Mouse (Mus musculus) hindbrain, postnatal 0 days (tissue): ENCODE measurements around the gene Smim27. TPM values are rescaled to one million over a fixed set of nuclear protein-coding genes. Genes with fewer than 3 reads are reported as not detected.

ENCODE experiments used
- ATAC-seq: fragments of 200-750 bp; cut with Nextera tagmentation; 2 replicates; pipeline ENCODE4 v1.8.0; 2017; ENCODE audit warnings: mild to moderate bottlenecking, moderate TSS enrichment, moderate library complexity
- DNase-seq: peaks from one replicate; pipeline ENCODE4 v3.0.0-alpha.2; 2015; ENCODE audit warnings: low spot score
- H3K27ac ChIP-seq: fragments of 300-500 bp; sonication (generic); 2 replicates; pipeline ENCODE4 v1.5.1; 2014; ENCODE audit warnings: mild to moderate bottlenecking
- H3K27me3 ChIP-seq: fragments of 300-500 bp; sonication (generic); 2 replicates; pipeline ENCODE4 v1.6.1; 2014; ENCODE audit warnings: low read length, mixed read lengths; ENCODE audit not compliant: insufficient read depth
- H3K36me3 ChIP-seq: fragments of 300-500 bp; sonication (generic); 2 replicates; pipeline ENCODE4 v1.6.1; 2014; ENCODE audit warnings: low read length, mixed read lengths; ENCODE audit not compliant: insufficient read depth
- H3K4me1 ChIP-seq: fragments of 300-500 bp; sonication (generic); 2 replicates; pipeline ENCODE4 v1.6.1; 2014; ENCODE audit warnings: antibody characterized with exemption, low read length, mixed read lengths; ENCODE audit not compliant: insufficient read depth
- H3K4me2 ChIP-seq: fragments of 300-500 bp; sonication (generic); 2 replicates; pipeline ENCODE4 v1.6.1; 2014; ENCODE audit warnings: low read depth, mild to moderate bottlenecking, low read length, moderate library complexity, mixed read lengths
- H3K4me3 ChIP-seq: fragments of 300-500 bp; sonication (generic); 2 replicates; pipeline ENCODE4 v1.5.1; 2014; ENCODE audit warnings: low read length
- H3K9ac ChIP-seq: fragments of 300-500 bp; sonication (generic); replicated peaks from 2 replicates; pipeline ENCODE4 v1.6.1; 2014; ENCODE audit warnings: mild to moderate bottlenecking, low read length, moderate library complexity, mixed read lengths
- H3K9me3 ChIP-seq: fragments of 300-500 bp; sonication (generic); 2 replicates; pipeline ENCODE4 v1.6.1; 2016; ENCODE audit warnings: low read length, mixed read lengths
- CTCF ChIP-seq: IDR thresholded peaks from 2 replicates; pipeline ENCODE4 v1.5.1; 2016; ENCODE audit warnings: antibody characterized with exemption, control low read depth, low read depth
- WGBS: fragments of 180-500 bp; shearing (Covaris S2); extraction: QIAGEN DNeasy Blood & Tissue Kit; methylation state at CpG from one replicate; pipeline ENCODE4 v1.1.7; 2014; 5-methylcytosine and 5-hydroxymethylcytosine counted together
- polyA plus RNA-seq: library from polyadenylated mRNA; unstranded; fragments of >200 nt; fragmentation: Nextera tagmentation; extraction: Ambion mirVana; gene quantifications from 2 replicates; pipeline ENCODE4 v1.2.1, GENCODE M21; 2015
- total RNA-seq: library from RNA; depleted of rRNA; stranded (reverse); fragments of >200 nt; gene quantifications from 2 replicates; pipeline ENCODE4 v1.2.3, GENCODE M21; 2014; rRNA removed

Gene Smim27
- total and polyA plus RNA-seq, 2 experiments from 2014 or later, result 0.31 to 19.1 TPM

GRCm38 (mm10) chr4:40302445-40303125 lies 33.2 kb downstream of the Smim27 start:
- H3K27me3 ChIP-seq, result no peaks in the 10 kb centered on the region
- H3K4me3 ChIP-seq, result no peak overlapping the region
- no peak overlapping the region for H3K4me2 ChIP-seq
- no peaks in the 10 kb centered on the region for H3K4me1 ChIP-seq
- no peaks in the 10 kb centered on the region for H3K9me3 ChIP-seq
- ATAC-seq (no peak), DNase-seq (no peak)
- TF ChIP-seq CTCF, result no peak
- H3K36me3 ChIP-seq, result no peaks in the 10 kb centered on the region
- no peak overlapping the region for H3K27ac ChIP-seq
- WGBS, result 84% methylated on average over 10 of the region's 10 CpGs
- no peak overlapping the region for H3K9ac ChIP-seq

GRCm38 (mm10) chr4:40309682-40310081 lies 40.3 kb downstream of the Smim27 start:
- Histone ChIP-seq H3K4me3 (no peak overlapping the region), H3K27me3 (no peaks in the 10 kb centered on the region), H3K9me3 (no peaks in the 10 kb centered on the region), H3K36me3 (no peaks in the 10 kb centered on the region), H3K4me2 (no peak overlapping the region), H3K27ac (no peak overlapping the region), H3K4me1 (no peaks in the 10 kb centered on the region), H3K9ac (no peak overlapping the region)
- TF ChIP-seq CTCF, result no peak
- ATAC-seq, result no peak
- DNase-seq, result no peak

GRCm38 (mm10) chr4:40310796-40311383 lies 41.5 kb downstream of the Smim27 start:
- ATAC-seq (no peak), DNase-seq (no peak)
- H3K4me3 ChIP-seq, result no peak overlapping the region
- WGBS, result 65% methylated on average over 11 of the region's 11 CpGs
- H3K9ac ChIP-seq, result no peak overlapping the region
- no peak overlapping the region for H3K27ac ChIP-seq
- H3K9me3 ChIP-seq, result no peaks in the 10 kb centered on the region
- H3K27me3 ChIP-seq, result no peaks in the 10 kb centered on the region
- no peak for TF ChIP-seq CTCF
- H3K36me3 ChIP-seq, result no peaks in the 10 kb centered on the region
- H3K4me1 ChIP-seq, result no peaks in the 10 kb centered on the region
- no peak overlapping the region for H3K4me2 ChIP-seq

- 83% methylated on average over 1 of the region's 1 CpGs for WGBS
- no peaks in the 10 kb centered on the region for H3K36me3 ChIP-seq
- no peak for DNase-seq
- H3K4me3 ChIP-seq, result no peak overlapping the region
- H3K27ac ChIP-seq, result no peak overlapping the region
- H3K9ac ChIP-seq, result no peak overlapping the region
- H3K9me3 ChIP-seq, result no peaks in the 10 kb centered on the region
- no peak for ATAC-seq
- TF ChIP-seq CTCF, result no peak
- H3K27me3 ChIP-seq, result no peaks in the 10 kb centered on the region
- H3K4me1 ChIP-seq, result no peaks in the 10 kb centered on the region
- no peak overlapping the region for H3K4me2 ChIP-seq
Measured at GRCm38 (mm10) chr4:40312213-40312612, 42.8 kb downstream of the Smim27 start.

GRCm38 (mm10) chr4:40313026-40313425 lies 43.6 kb downstream of the Smim27 start:
- no peaks in the 10 kb centered on the region for H3K27me3 ChIP-seq
- H3K27ac ChIP-seq, result no peak overlapping the region
- H3K4me1 ChIP-seq, result no peaks in the 10 kb centered on the region
- H3K9ac ChIP-seq, result no peak overlapping the region
- H3K4me2 ChIP-seq, result no peak overlapping the region
- no peak for DNase-seq
- 78% methylated on average over 6 of the region's 6 CpGs for WGBS
- no peaks in the 10 kb centered on the region for H3K9me3 ChIP-seq
- no peak overlapping the region for H3K4me3 ChIP-seq
- H3K36me3 ChIP-seq, result no peaks in the 10 kb centered on the region
- TF ChIP-seq CTCF, result no peak
- ATAC-seq, result no peak

- TF ChIP-seq CTCF, result no peak
- peak; percentile 71 for DNase-seq
- 61% methylated on average over 3 of the region's 3 CpGs for WGBS
- no peak overlapping the region for H3K4me3 ChIP-seq
- no peaks in the 10 kb centered on the region for H3K27me3 ChIP-seq
- ATAC-seq, result no peak
- H3K27ac ChIP-seq, result no peak overlapping the region
- H3K4me2 ChIP-seq, result no peak overlapping the region
- H3K9ac ChIP-seq, result no peak overlapping the region
- H3K36me3 ChIP-seq, result no peaks in the 10 kb centered on the region
- no peaks in the 10 kb centered on the region for H3K4me1 ChIP-seq
- no peaks in the 10 kb centered on the region for H3K9me3 ChIP-seq
Measured at GRCm38 (mm10) chr4:40317404-40317803, 48.0 kb downstream of the Smim27 start.

Other genes starting within 250 kb of the Smim27 start
- 54.7 and 57.0 TPM in 2 replicates for gene Aco1, start 126.5 kb upstream of the Smim27 start, total RNA-seq
- gene Aco1, start 126.5 kb upstream of the Smim27 start, polyA plus RNA-seq, result 37.5 and 38.3 TPM in 2 replicates
- gene Ddx58, start 29.8 kb upstream of the Smim27 start, total RNA-seq, result 4.2 and 7.0 TPM in 2 replicates
- gene Ddx58, start 29.8 kb upstream of the Smim27 start, polyA plus RNA-seq, result 2.3 and 4.2 TPM in 2 replicates
- 19.1 and 21.3 TPM in 2 replicates for gene Topors, start 271 bp downstream of the Smim27 start, total RNA-seq
- gene Topors, start 271 bp downstream of the Smim27 start, polyA plus RNA-seq, result 30.0 and 30.7 TPM in 2 replicates
- gene Ndufb6, start 9.8 kb downstream of the Smim27 start, total RNA-seq, result 180 TPM in 2 replicates
- gene Ndufb6, start 9.8 kb downstream of the Smim27 start, polyA plus RNA-seq, result 453 and 456 TPM in 2 replicates
- gene Tmem215, start 202.6 kb downstream of the Smim27 start, total RNA-seq, result 0.47 and 2.7 TPM in 2 replicates
- 1.5 and 1.7 TPM in 2 replicates for gene Tmem215, start 202.6 kb downstream of the Smim27 start, polyA plus RNA-seq